Mouse (Mus musculus) testis, adult 2 months (tissue): ENCODE data around the gene Cblb. TPM values are rescaled to one million over a fixed set of nuclear protein-coding genes. Genes with fewer than 3 reads are reported as not detected.

Experiments
- H3K27ac ChIP-seq: fragments of 200-500 bp; 2 replicates; pipeline ENCODE4 v1.5.1; 2012; ENCODE audit warnings: low read depth, low read length; ENCODE audit not compliant: control insufficient read depth, insufficient read depth
- H3K27me3 ChIP-seq: fragments of 200-500 bp; 2 replicates; pipeline ENCODE4 v1.6.1; 2012; ENCODE audit warnings: mild to moderate bottlenecking, low read length, moderate library complexity; ENCODE audit not compliant: control insufficient read depth, insufficient read depth
- H3K36me3 ChIP-seq: fragments of 200-500 bp; 2 replicates; pipeline ENCODE4 v1.6.1; 2012; ENCODE audit warnings: mild to moderate bottlenecking, low read length; ENCODE audit not compliant: control insufficient read depth, insufficient read depth
- H3K4me1 ChIP-seq: fragments of 200-500 bp; 2 replicates; pipeline ENCODE4 v1.6.1; 2012; ENCODE audit warnings: low read length; ENCODE audit not compliant: control insufficient read depth, insufficient read depth
- H3K4me3 ChIP-seq: fragments of 200-500 bp; 2 replicates; pipeline ENCODE4 v1.5.1; 2012; ENCODE audit warnings: low read depth, mild to moderate bottlenecking, low read length, moderate library complexity, mixed read lengths; ENCODE audit not compliant: control insufficient read depth
- CTCF ChIP-seq: fragments of 200-500 bp; IDR thresholded peaks from 2 replicates; pipeline ENCODE4 v1.5.1; 2012; ENCODE audit warnings: low read depth, mild to moderate bottlenecking, inconsistent platforms, low read length, moderate library complexity; ENCODE audit not compliant: control insufficient read depth, insufficient read depth, insufficient replicate concordance
- POLR2A ChIP-seq: fragments of 200-500 bp; IDR thresholded peaks from 2 replicates; pipeline ENCODE4 v1.6.1; 2012; ENCODE audit warnings: low read depth, mild to moderate bottlenecking, inconsistent platforms, low read length, moderate library complexity; ENCODE audit not compliant: control insufficient read depth
- polyA plus RNA-seq: library from polyadenylated mRNA; depleted of rRNA; stranded (reverse); fragments of >200 nt; gene quantifications from 2 replicates; pipeline ENCODE4 v1.2.3, GENCODE M21; 2012

Gene Cblb
- polyA plus RNA-seq, 1 experiment, result 17.3 TPM

DNA sequence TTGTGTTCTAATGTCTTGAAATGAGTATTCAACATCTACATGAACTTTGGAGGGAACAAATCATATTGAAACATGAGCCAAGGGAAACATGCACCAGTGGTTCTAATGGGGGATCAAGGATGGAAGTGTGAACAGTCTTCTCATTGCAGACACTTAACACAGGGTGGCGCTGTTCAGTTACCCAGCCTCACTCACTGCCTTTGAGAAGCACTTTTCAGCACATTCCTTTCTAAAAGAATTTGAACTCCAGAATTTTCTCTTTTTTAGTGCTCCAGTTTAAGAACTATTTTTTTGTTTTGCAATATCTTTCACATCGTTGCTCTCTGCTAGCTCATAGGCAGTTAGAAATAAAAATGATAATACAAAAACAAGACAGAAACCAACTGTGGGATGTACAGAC, 188.0 kb downstream of the Cblb start:
- no peaks in the 10 kb centered on the region for H3K27me3 ChIP-seq
- H3K27ac ChIP-seq, result no peak overlapping the region
- TF ChIP-seq CTCF (no peak), POLR2A (no peak)
- no peaks in the 10 kb centered on the region for H3K36me3 ChIP-seq
- no peak overlapping the region for H3K4me3 ChIP-seq
- no peaks in the 10 kb centered on the region for H3K4me1 ChIP-seq

DNA sequence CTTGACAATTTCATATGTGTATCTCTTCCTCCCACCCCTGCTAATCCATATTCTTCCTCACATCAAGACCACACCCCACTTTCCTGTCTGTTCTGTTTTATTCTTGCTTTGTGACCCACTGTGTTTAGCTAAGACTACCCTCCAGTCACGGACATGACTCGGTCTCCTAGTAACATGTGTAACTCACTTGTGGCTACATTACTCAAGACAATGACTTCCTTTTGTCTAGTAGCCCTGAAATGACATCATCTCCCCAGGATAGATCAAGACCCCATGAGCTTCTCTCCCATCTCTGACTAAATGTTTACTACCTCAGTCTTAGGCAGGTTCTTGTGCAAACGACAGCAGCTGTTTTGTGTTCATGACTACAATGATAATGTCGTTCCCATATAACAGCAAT, 191.9 kb downstream of the Cblb start:
- Histone ChIP-seq H3K36me3 (no peaks in the 10 kb centered on the region), H3K27ac (no peak overlapping the region), H3K4me1 (no peaks in the 10 kb centered on the region), H3K4me3 (no peak overlapping the region), H3K27me3 (no peaks in the 10 kb centered on the region)
- no peak for TF ChIP-seq POLR2A
- TF ChIP-seq CTCF, result no peak

DNA sequence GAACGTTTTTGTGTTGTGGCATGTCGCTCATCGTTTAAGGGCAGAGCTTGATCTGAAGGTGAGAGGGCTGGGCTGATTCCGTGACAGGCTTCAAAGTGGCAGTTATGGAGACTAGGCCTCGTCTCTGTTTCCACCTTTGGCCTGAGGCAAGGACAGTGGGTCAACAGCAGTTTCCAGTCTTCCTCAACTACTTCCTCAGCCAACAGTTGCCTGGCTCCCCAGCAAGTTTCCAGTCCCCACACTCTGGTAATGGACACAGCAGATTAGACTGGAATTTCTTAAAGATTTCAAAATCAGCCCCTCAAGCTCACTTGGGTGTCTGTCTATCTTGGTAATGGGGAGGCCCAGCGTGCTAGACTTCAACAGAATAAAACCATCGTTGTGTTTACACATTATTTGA, 198.4 kb downstream of the Cblb start:
- Histone ChIP-seq H3K27me3 (no peaks in the 10 kb centered on the region), H3K4me1 (peaks cover 6% of the 10 kb centered on the region; the same call in 1 of the 2 replicates), H3K4me3 (peak overlapping the region; percentile 76), H3K27ac (peak overlapping the region; percentile 94), H3K36me3 (no peaks in the 10 kb centered on the region)
- TF ChIP-seq POLR2A (no peak), CTCF (no peak)

DNA sequence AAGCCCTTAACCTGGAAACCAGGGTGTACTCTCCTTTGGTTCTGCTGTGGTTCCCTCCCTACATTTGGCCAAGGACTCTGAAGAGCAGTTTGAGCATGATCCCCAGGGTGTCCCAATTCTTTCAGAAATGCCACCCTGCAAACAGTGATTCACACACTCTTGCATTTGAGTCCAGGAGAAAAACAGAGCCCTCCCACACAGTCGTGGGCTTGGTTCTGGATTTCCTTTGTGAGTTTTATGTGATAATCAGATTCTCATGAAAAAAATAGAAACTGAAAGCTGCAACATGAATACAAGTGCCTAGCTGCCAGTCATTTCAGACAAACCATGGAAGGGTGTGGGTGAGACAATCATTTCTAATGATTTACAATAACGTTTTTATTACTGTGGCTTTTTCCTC, 198.9 kb downstream of the Cblb start:
- H3K36me3 ChIP-seq, result no peaks in the 10 kb centered on the region
- H3K4me3 ChIP-seq, result peak overlapping the region; percentile 76
- H3K27ac ChIP-seq, result peak overlapping the region; percentile 94
- peaks cover 6% of the 10 kb centered on the region; the same call in 1 of the 2 replicates for H3K4me1 ChIP-seq
- H3K27me3 ChIP-seq, result no peaks in the 10 kb centered on the region
- TF ChIP-seq CTCF, result no peak

DNA sequence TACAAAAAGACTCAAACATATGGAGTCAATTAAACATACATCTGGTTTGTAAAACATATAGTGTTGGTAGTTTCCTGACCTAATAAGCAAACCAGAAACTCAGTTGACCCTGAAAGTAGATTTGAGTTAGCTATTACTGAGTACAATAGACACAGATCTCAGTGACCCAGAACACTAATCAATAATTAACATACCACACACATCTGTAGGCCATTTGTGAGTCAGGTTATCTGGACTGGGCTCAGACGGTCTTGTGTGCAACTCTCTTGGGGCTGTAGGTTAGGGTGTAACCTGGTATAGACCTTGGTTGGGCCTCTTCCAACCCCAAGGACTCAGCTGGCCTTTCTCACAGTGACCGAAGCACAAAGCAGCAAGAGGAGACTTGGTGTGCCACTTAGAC, 211.1 kb downstream of the Cblb start:
- no peaks in the 10 kb centered on the region for H3K27me3 ChIP-seq
- no peaks in the 10 kb centered on the region for H3K4me1 ChIP-seq
- no peak overlapping the region for H3K27ac ChIP-seq
- H3K4me3 ChIP-seq, result no peak overlapping the region
- H3K36me3 ChIP-seq, result no peaks in the 10 kb centered on the region
- TF ChIP-seq CTCF (no peak), POLR2A (no peak)

DNA sequence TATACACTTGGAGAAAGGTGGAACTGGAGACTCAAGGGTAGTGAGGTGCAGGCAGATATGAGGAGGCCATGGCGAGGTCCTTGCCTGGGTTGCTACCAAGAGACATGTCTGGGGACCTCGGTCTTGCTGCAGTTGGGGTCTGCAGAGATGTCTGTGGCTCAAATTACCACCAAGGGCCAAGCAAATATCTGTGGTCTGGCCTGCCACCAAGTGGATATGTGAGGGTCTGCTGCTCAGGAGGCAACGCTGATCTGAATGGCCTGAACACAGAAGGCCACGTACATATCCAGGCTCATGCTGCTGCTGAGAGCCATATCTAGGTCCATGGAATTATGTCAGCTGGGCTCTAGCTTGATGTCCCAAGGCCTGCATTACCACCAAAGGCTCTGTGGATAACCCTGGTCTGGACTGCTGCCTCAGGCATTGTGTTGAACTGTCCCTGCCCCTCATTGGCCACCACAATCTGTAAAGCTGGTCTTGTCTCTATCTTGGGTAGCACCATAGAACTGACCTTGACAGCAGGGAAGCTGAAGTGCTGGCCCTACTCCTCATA, 212.5 kb downstream of the Cblb start:
- Histone ChIP-seq H3K27ac (no peak overlapping the region), H3K36me3 (no peaks in the 10 kb centered on the region), H3K27me3 (no peaks in the 10 kb centered on the region), H3K4me3 (no peak overlapping the region), H3K4me1 (no peaks in the 10 kb centered on the region)
- TF ChIP-seq POLR2A, result no peak
- no peak for TF ChIP-seq CTCF

DNA sequence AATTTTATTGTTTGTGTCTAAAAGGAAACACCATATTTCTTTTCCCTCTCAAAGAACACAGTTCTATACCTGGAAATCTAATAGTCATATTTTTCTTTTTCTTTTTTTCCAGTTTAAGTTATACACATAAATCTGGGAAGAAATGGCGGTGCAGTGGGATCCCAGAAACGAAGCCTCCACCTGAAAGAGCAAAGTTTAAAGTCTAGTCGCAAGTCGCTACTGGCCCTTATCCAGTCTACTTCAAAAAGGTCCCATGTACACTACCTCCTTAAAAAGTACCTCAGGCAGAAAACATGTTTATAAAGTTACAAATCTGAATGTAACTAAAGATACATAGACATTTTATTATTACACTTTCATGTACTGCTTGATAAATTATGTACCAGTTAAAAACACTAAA, 219.2 kb downstream of the Cblb start:
- Histone ChIP-seq H3K27ac (no peak overlapping the region), H3K27me3 (no peaks in the 10 kb centered on the region), H3K36me3 (no peaks in the 10 kb centered on the region), H3K4me3 (no peak overlapping the region), H3K4me1 (no peaks in the 10 kb centered on the region)
- TF ChIP-seq POLR2A (no peak), CTCF (no peak)

DNA sequence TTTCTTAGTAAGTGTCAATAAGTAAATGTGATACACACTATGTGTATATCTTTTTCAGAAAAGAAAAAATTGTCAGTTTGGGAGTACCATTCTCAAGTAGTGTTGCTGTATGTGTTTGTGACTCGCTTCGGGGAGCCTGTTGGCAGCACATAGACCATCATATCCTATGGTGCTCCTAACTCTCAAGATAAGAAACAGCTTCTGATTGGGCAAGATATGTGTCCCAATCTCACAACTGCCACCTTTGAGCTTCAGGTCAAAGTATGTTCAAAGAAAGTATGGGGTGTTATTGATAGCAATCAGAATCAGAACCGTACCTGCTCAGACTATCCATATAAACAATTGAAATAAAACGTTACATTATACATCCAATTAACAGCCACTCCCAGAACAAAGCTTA, 219.9 kb downstream of the Cblb start:
- Histone ChIP-seq H3K27me3 (no peaks in the 10 kb centered on the region), H3K4me1 (no peaks in the 10 kb centered on the region), H3K27ac (no peak overlapping the region), H3K36me3 (no peaks in the 10 kb centered on the region), H3K4me3 (no peak overlapping the region)
- no peak for TF ChIP-seq CTCF
